ENCODE assay signal across 22 mouse cellular contexts in genomic region chr2:74488443-74488842, GRCm38 (mm10).
DNase-seq lines count a peak whose midpoint lies in the region; ATAC-seq lines count a peak whose summit lies in the region.
"Had no signal": no experiment of that assay in that cellular context is flagged by ENCODE, and none has a peak within 500 bp of the region (broad histone marks: within the 10 kb centered on the region; RNA-seq: fewer than 3 reads in every experiment).

No protein-coding gene starts in this region.

- no peaks in the 10 kb centered on the region for H3K27me3 ChIP-seq in embryonic facial prominence, embryonic 13.5 days
- no peaks in the 10 kb centered on the region for H3K27me3 ChIP-seq in embryonic facial prominence, embryonic 10.5 days (replicated peaks; ENCODE audit: low read depth, poor library complexity, severe bottlenecking)
- no peaks in the 10 kb centered on the region for H3K27me3 ChIP-seq in midbrain, embryonic 13.5 days
- H3K27me3 ChIP-seq in midbrain, embryonic 16.5 days (ENCODE audit: control insufficient read depth, insufficient read depth, low read depth, low read length), result no peaks in the 10 kb centered on the region
- no peaks in the 10 kb centered on the region for H3K27me3 ChIP-seq in forebrain, embryonic 14.5 days (replicated peaks; ENCODE audit: control insufficient read depth, insufficient read depth, low read length)
- H3K27me3 ChIP-seq: heart, embryonic 15.5 days; limb, embryonic 13.5 days; liver, embryonic 12.5 days had no signal

- no peak for ATAC-seq in embryonic facial prominence, embryonic 13.5 days (ENCODE audit: insufficient number of reproducible peaks, insufficient read depth, low FRiP score, low TSS enrichment, low read depth)
- ATAC-seq in midbrain, embryonic 13.5 days, result 0 out of 2 replicates have a peak, but pooled peaks have one; percentile 63
- ATAC-seq in midbrain, embryonic 16.5 days, result no peak
- ATAC-seq in forebrain, embryonic 14.5 days, result 0 out of 2 replicates have a peak, but pooled peaks have one; percentile 32
- ATAC-seq: intestine, postnatal 0 days; liver, embryonic 12.5 days had no signal

- H3K9ac ChIP-seq in embryonic facial prominence, embryonic 13.5 days, result no peak overlapping the region
- H3K9ac ChIP-seq in midbrain, embryonic 13.5 days (replicated peaks), result no peak overlapping the region
- H3K9ac ChIP-seq in midbrain, embryonic 16.5 days (ENCODE audit: low read depth, low read length), result no peak overlapping the region
- no peak overlapping the region for H3K9ac ChIP-seq in forebrain, embryonic 14.5 days (ENCODE audit: low read length)
- H3K9ac ChIP-seq: heart, embryonic 15.5 days; limb, embryonic 13.5 days; liver, embryonic 12.5 days had no signal

- no peak overlapping the region for H3K4me2 ChIP-seq in embryonic facial prominence, embryonic 13.5 days
- H3K4me2 ChIP-seq in midbrain, embryonic 13.5 days (replicated peaks), result no peak overlapping the region
- no peak overlapping the region for H3K4me2 ChIP-seq in midbrain, embryonic 16.5 days (ENCODE audit: low read length)
- no peak overlapping the region for H3K4me2 ChIP-seq in forebrain, embryonic 14.5 days (ENCODE audit: low read length)
- H3K4me2 ChIP-seq: heart, embryonic 15.5 days; limb, embryonic 13.5 days; liver, embryonic 12.5 days had no signal

- peaks cover 12% of the 10 kb centered on the region for H3K4me1 ChIP-seq in embryonic facial prominence, embryonic 13.5 days
- H3K4me1 ChIP-seq in embryonic facial prominence, embryonic 10.5 days, result peaks cover 3% of the 10 kb centered on the region; the same call in 1 of the 2 replicates
- peaks cover 4% of the 10 kb centered on the region for H3K4me1 ChIP-seq in midbrain, embryonic 13.5 days (replicated peaks)
- H3K4me1 ChIP-seq in midbrain, embryonic 16.5 days (ENCODE audit: control insufficient read depth, insufficient read depth, low read length), result peaks cover 2% of the 10 kb centered on the region
- H3K4me1 ChIP-seq in forebrain, embryonic 14.5 days (ENCODE audit: control insufficient read depth, insufficient read depth, low read length), result no peaks in the 10 kb centered on the region
- H3K4me1 ChIP-seq: heart, embryonic 15.5 days; liver, embryonic 12.5 days had no signal

- no peaks in the 10 kb centered on the region for H3K36me3 ChIP-seq in embryonic facial prominence, embryonic 13.5 days
- no peaks in the 10 kb centered on the region for H3K36me3 ChIP-seq in embryonic facial prominence, embryonic 10.5 days (replicated peaks)
- no peaks in the 10 kb centered on the region for H3K36me3 ChIP-seq in midbrain, embryonic 13.5 days
- H3K36me3 ChIP-seq in midbrain, embryonic 16.5 days (ENCODE audit: control insufficient read depth, insufficient read depth, low read length), result no peaks in the 10 kb centered on the region
- H3K36me3 ChIP-seq in forebrain, embryonic 14.5 days (ENCODE audit: control insufficient read depth, insufficient read depth, low read length), result no peaks in the 10 kb centered on the region
- H3K36me3 ChIP-seq: heart, embryonic 15.5 days; limb, embryonic 13.5 days; liver, embryonic 12.5 days had no signal

- peak overlapping the region; percentile 28; the same call in 1 of the 2 replicates for H3K27ac ChIP-seq in embryonic facial prominence, embryonic 13.5 days
- no peak overlapping the region for H3K27ac ChIP-seq in embryonic facial prominence, embryonic 10.5 days (replicated peaks)
- no peak overlapping the region for H3K27ac ChIP-seq in midbrain, embryonic 13.5 days
- no peak overlapping the region for H3K27ac ChIP-seq in midbrain, embryonic 16.5 days (ENCODE audit: low read length)
- no peak overlapping the region for H3K27ac ChIP-seq in forebrain, embryonic 14.5 days (ENCODE audit: low read depth, low read length)
- H3K27ac ChIP-seq: gastrocnemius, adult 2 months; heart, embryonic 15.5 days; limb, embryonic 13.5 days; liver, embryonic 12.5 days had no signal

- no peak for DNase-seq in embryonic facial prominence, embryonic 10.5 days (ENCODE audit: low spot score)
- peak; percentile 69 for DNase-seq in forebrain, embryonic 14.5 days (ENCODE audit: low spot score)
- DNase-seq in retina, postnatal 1 day, result peak; percentile 43
- no peak for DNase-seq in layer of hippocampus, postnatal 36 days
- DNase-seq: adrenal gland, postnatal 10 days; cerebellum, adult 9-10 months; gastrocnemius, adult 2 months; heart, postnatal 4 days; kidney, postnatal 25 days; lung, adult 18-20 months; lung, postnatal 10 days; right cerebral cortex, adult 18-20 months; right cerebral cortex, postnatal 4 days; thymus, adult 18-20 months; thymus, postnatal 36 days had no signal

- WGBS in embryonic facial prominence, embryonic 13.5 days, result 67% methylated on average over 7 of the region's 7 CpGs
- WGBS in embryonic facial prominence, embryonic 10.5 days, result 78% methylated on average over 7 of the region's 7 CpGs
- WGBS in midbrain, embryonic 13.5 days, result 43% methylated on average over 7 of the region's 7 CpGs
- WGBS in midbrain, embryonic 16.5 days, result 36% methylated on average over 7 of the region's 7 CpGs
- 29% methylated on average over 7 of the region's 7 CpGs for WGBS in forebrain, embryonic 14.5 days

- H3K4me3 ChIP-seq in embryonic facial prominence, embryonic 13.5 days, result no peak overlapping the region
- no peak overlapping the region for H3K4me3 ChIP-seq in embryonic facial prominence, embryonic 10.5 days
- no peak overlapping the region for H3K4me3 ChIP-seq in midbrain, embryonic 13.5 days (replicated peaks)
- no peak overlapping the region for H3K4me3 ChIP-seq in midbrain, embryonic 16.5 days (ENCODE audit: low read depth, low read length)
- no peak overlapping the region for H3K4me3 ChIP-seq in forebrain, embryonic 14.5 days (ENCODE audit: low read depth, low read length)
- H3K4me3 ChIP-seq: gastrocnemius, adult 2 months; heart, embryonic 15.5 days; limb, embryonic 13.5 days; liver, embryonic 12.5 days had no signal

- no peaks in the 10 kb centered on the region for H3K9me3 ChIP-seq in embryonic facial prominence, embryonic 13.5 days
- H3K9me3 ChIP-seq in embryonic facial prominence, embryonic 10.5 days, result no peaks in the 10 kb centered on the region
- H3K9me3 ChIP-seq in midbrain, embryonic 13.5 days, result no peaks in the 10 kb centered on the region
- H3K9me3 ChIP-seq in midbrain, embryonic 16.5 days (replicated peaks; ENCODE audit: control insufficient read depth, low read length, poor library complexity, severe bottlenecking), result no peaks in the 10 kb centered on the region
- no peaks in the 10 kb centered on the region for H3K9me3 ChIP-seq in forebrain, embryonic 14.5 days (replicated peaks; ENCODE audit: control insufficient read depth, low read length)
- H3K9me3 ChIP-seq: heart, embryonic 15.5 days; limb, embryonic 13.5 days; liver, embryonic 12.5 days had no signal

Comparison
In these comparisons a context has a peak if more than half of its experiments do, and no peak if none do; other contexts are left out.
1. ATAC-seq: peak in midbrain, embryonic 13.5 days (single experiment) and forebrain, embryonic 14.5 days (single experiment); none in embryonic facial prominence, embryonic 13.5 days (single experiment) and midbrain, embryonic 16.5 days (single experiment).
2. DNase-seq: peak in forebrain, embryonic 14.5 days (single experiment) and retina, postnatal 1 day (single experiment); none in embryonic facial prominence, embryonic 10.5 days (single experiment) and layer of hippocampus, postnatal 36 days (0 of 2).